Mouse (Mus musculus) kidney, embryonic 14.5 days (tissue): ENCODE results near the gene Shmt1. TPM values are rescaled to one million over a fixed set of nuclear protein-coding genes. Genes with fewer than 3 reads are reported as not detected.

ENCODE experiments used
- ATAC-seq: fragments of 200-750 bp; cut with Nextera tagmentation; 2 replicates; pipeline ENCODE4 v1.8.0; 2017; ENCODE audit warnings: moderate number of reproducible peaks, mild to moderate bottlenecking, moderate TSS enrichment, moderate library complexity; ENCODE audit not compliant: low FRiP score, low TSS enrichment
- H3K27ac ChIP-seq: fragments of 300-500 bp; sonication (generic); 2 replicates; pipeline ENCODE4 v1.5.1; 2014; ENCODE audit warnings: low read depth, mild to moderate bottlenecking, low read length, moderate library complexity, mixed read lengths
- H3K27me3 ChIP-seq: fragments of 300-500 bp; sonication (generic); 2 replicates; pipeline ENCODE4 v1.6.1; 2014; ENCODE audit warnings: mild to moderate bottlenecking, low read length; ENCODE audit not compliant: control insufficient read depth, insufficient read depth
- H3K36me3 ChIP-seq: fragments of 300-500 bp; sonication (generic); 2 replicates; pipeline ENCODE4 v1.6.1; 2014; ENCODE audit warnings: low read length, mixed read lengths; ENCODE audit not compliant: control insufficient read depth, insufficient read depth
- H3K4me1 ChIP-seq: fragments of 300-500 bp; sonication (generic); 2 replicates; pipeline ENCODE4 v1.6.1; 2014; ENCODE audit warnings: low read length, mixed read lengths; ENCODE audit not compliant: control insufficient read depth, insufficient read depth
- H3K4me2 ChIP-seq: fragments of 300-500 bp; sonication (generic); replicated peaks from 2 replicates; pipeline ENCODE4 v1.6.1; 2014; ENCODE audit warnings: low read depth, mild to moderate bottlenecking, low read length
- H3K4me3 ChIP-seq: fragments of 300-500 bp; sonication (generic); 2 replicates; pipeline ENCODE4 v1.5.1; 2014; ENCODE audit warnings: mild to moderate bottlenecking, low read length
- H3K9ac ChIP-seq: fragments of 300-500 bp; sonication (generic); 2 replicates; pipeline ENCODE4 v1.6.1; 2014; ENCODE audit warnings: low read depth, mild to moderate bottlenecking, low read length, moderate library complexity
- H3K9me3 ChIP-seq: fragments of 300-500 bp; sonication (generic); 2 replicates; pipeline ENCODE4 v1.6.1; 2016; ENCODE audit warnings: low read length; ENCODE audit not compliant: control insufficient read depth
- WGBS: fragments of 180-500 bp; shearing (Covaris S2); extraction: QIAGEN DNeasy Blood & Tissue Kit; methylation state at CpG from one replicate; pipeline ENCODE4 v1.1.7; 2014; 5-methylcytosine and 5-hydroxymethylcytosine counted together
- polyA plus RNA-seq: library from polyadenylated mRNA; unstranded; fragments of >200 nt; fragmentation: Nextera tagmentation; extraction: Ambion mirVana; gene quantifications from 2 replicates; pipeline ENCODE4 v1.2.1, GENCODE M21; 2014

Gene Shmt1
- polyA plus RNA-seq, 1 experiment from 2014 or later: 78.4 TPM

- Histone ChIP-seq H3K4me1 (peaks cover 6% of the 10 kb centered on the region), H3K27ac (no peak overlapping the region), H3K27me3 (no peaks in the 10 kb centered on the region), H3K9me3 (no peaks in the 10 kb centered on the region), H3K4me3 (no peak overlapping the region), H3K4me2 (no peak overlapping the region), H3K9ac (no peak overlapping the region), H3K36me3 (no peaks in the 10 kb centered on the region)
- no peak for ATAC-seq
- 27% methylated on average over 2 of the region's 2 CpGs for WGBS
Measured at GRCm38 (mm10) chr11:60828903-60829302, 17.4 kb upstream of the Shmt1 start.

GRCm38 (mm10) chr11:60827241-60827945, 15.9 kb upstream of the Shmt1 start:
- no peak overlapping the region for H3K4me2 ChIP-seq
- H3K27ac ChIP-seq: no peak overlapping the region
- no peak for ATAC-seq
- no peak overlapping the region for H3K9ac ChIP-seq
- no peaks in the 10 kb centered on the region for H3K9me3 ChIP-seq
- WGBS: 67% methylated on average over 4 of the region's 4 CpGs
- no peaks in the 10 kb centered on the region for H3K36me3 ChIP-seq
- H3K27me3 ChIP-seq: no peaks in the 10 kb centered on the region
- no peak overlapping the region for H3K4me3 ChIP-seq
- peaks cover 6% of the 10 kb centered on the region for H3K4me1 ChIP-seq

GRCm38 (mm10) chr11:60826700-60827099, 15.2 kb upstream of the Shmt1 start:
- no peak overlapping the region for H3K4me2 ChIP-seq
- no peaks in the 10 kb centered on the region for H3K27me3 ChIP-seq
- no peaks in the 10 kb centered on the region for H3K9me3 ChIP-seq
- H3K4me1 ChIP-seq: peaks cover 6% of the 10 kb centered on the region
- H3K36me3 ChIP-seq: no peaks in the 10 kb centered on the region
- ATAC-seq: no peak
- no peak overlapping the region for H3K4me3 ChIP-seq
- 67% methylated on average over 1 of the region's 1 CpGs for WGBS
- H3K9ac ChIP-seq: no peak overlapping the region
- no peak overlapping the region for H3K27ac ChIP-seq

- no peak overlapping the region for H3K4me3 ChIP-seq
- 77% methylated on average over 3 of the region's 3 CpGs for WGBS
Measured at GRCm38 (mm10) chr11:60825191-60825590, 13.7 kb upstream of the Shmt1 start.

GRCm38 (mm10) chr11:60823771-60824170, 12.3 kb upstream of the Shmt1 start:
- H3K9me3 ChIP-seq: no peaks in the 10 kb centered on the region
- H3K27me3 ChIP-seq: no peaks in the 10 kb centered on the region
- no peak for ATAC-seq
- no peak overlapping the region for H3K4me2 ChIP-seq
- no peaks in the 10 kb centered on the region for H3K36me3 ChIP-seq
- H3K27ac ChIP-seq: no peak overlapping the region
- no peak overlapping the region for H3K9ac ChIP-seq
- 76% methylated on average over 2 of the region's 2 CpGs for WGBS
- H3K4me3 ChIP-seq: no peak overlapping the region
- no peaks in the 10 kb centered on the region for H3K4me1 ChIP-seq

More at GRCm38 (mm10) chr11:60825191-60825590, 13.7 kb upstream of the Shmt1 start:
- ATAC-seq: no peak
- no peak overlapping the region for H3K27ac ChIP-seq
- H3K4me2 ChIP-seq: no peak overlapping the region
- no peaks in the 10 kb centered on the region for H3K27me3 ChIP-seq
- H3K9me3 ChIP-seq: no peaks in the 10 kb centered on the region
- no peak overlapping the region for H3K9ac ChIP-seq
- no peaks in the 10 kb centered on the region for H3K36me3 ChIP-seq
- no peaks in the 10 kb centered on the region for H3K4me1 ChIP-seq

GRCm38 (mm10) chr11:60816398-60816797, 4.9 kb upstream of the Shmt1 start:
- no peak overlapping the region for H3K9ac ChIP-seq
- H3K4me2 ChIP-seq: no peak overlapping the region
- no peak for ATAC-seq
- no peaks in the 10 kb centered on the region for H3K27me3 ChIP-seq
- H3K9me3 ChIP-seq: no peaks in the 10 kb centered on the region
- H3K36me3 ChIP-seq: no peaks in the 10 kb centered on the region
- no peak overlapping the region for H3K4me3 ChIP-seq
- 73% methylated on average over 5 of the region's 5 CpGs for WGBS
- H3K27ac ChIP-seq: no peak overlapping the region
- no peaks in the 10 kb centered on the region for H3K4me1 ChIP-seq

GRCm38 (mm10) chr11:60811054-60811460, 461 bp downstream of the Shmt1 start:
- peak overlapping the region; percentile 25 for H3K9ac ChIP-seq
- H3K4me2 ChIP-seq: peak overlapping the region; percentile 56
- no peaks in the 10 kb centered on the region for H3K9me3 ChIP-seq
- under 1% methylated on average over 29 of the region's 29 CpGs for WGBS
- H3K36me3 ChIP-seq: no peaks in the 10 kb centered on the region; the same call in 1 of the 2 replicates
- H3K27me3 ChIP-seq: no peaks in the 10 kb centered on the region
- H3K4me1 ChIP-seq: peaks cover 14% of the 10 kb centered on the region
- H3K27ac ChIP-seq: no peak overlapping the region
- peak overlapping the region; percentile 39 for H3K4me3 ChIP-seq
- peak; percentile 99 for ATAC-seq

- WGBS: 9% methylated on average over 14 of the region's 14 CpGs
- peak overlapping the region; percentile 45; the same call in 1 of the 2 replicates for H3K27ac ChIP-seq
- peaks cover 14% of the 10 kb centered on the region for H3K4me1 ChIP-seq
- no peaks in the 10 kb centered on the region for H3K27me3 ChIP-seq
- H3K4me2 ChIP-seq: peak overlapping the region; percentile 56
- 0 out of 2 replicates have a peak, but pooled peaks have one; percentile 2 for ATAC-seq
- H3K36me3 ChIP-seq: no peaks in the 10 kb centered on the region; the same call in 1 of the 2 replicates
- H3K4me3 ChIP-seq: peak overlapping the region; percentile 39
- H3K9me3 ChIP-seq: no peaks in the 10 kb centered on the region
- peak overlapping the region; percentile 25; the same call in 1 of the 2 replicates for H3K9ac ChIP-seq
Measured at GRCm38 (mm10) chr11:60810046-60810965, 1.2 kb downstream of the Shmt1 start.
